Mouse (Mus musculus) cerebellum, adult 9-10 months (tissue): ENCODE measurements at regions not wholly inside any gene's neighbourhood (a gene's known extent, or its start where the extent isn't known, plus 50 kb on each side); places are given as distances from the start of the nearest gene placed in this dataset.
"Not testable (repeated sequence)": the region's sequence is repeated elsewhere in the genome, so short reads cannot be mapped to it uniquely, and the experiment has no call there.

ENCODE experiments used
- DNase-seq: peaks from one replicate; pipeline ENCODE4 v3.0.0; 2022

DNA sequence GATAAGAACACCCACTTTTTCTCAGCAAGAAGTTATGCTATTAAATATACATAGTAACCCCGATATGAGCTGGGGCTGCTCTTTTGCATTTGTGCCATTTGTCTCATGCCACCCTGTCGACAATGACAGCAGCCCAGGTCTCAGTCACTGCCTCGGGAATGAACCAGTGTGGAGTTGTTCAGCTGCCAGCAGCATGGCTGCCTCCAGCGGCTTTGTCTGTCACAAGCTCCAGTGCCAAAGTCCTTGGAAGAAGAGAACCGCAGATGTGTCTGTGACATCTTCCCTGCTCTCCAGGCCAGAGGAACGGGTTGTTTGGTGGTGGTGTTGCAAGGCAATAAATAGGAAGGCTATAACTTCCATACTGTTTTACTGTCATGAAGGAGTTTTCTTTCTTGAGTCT is 130.7 kb downstream of the Cep170 start:
- DNase-seq, result peak; percentile 27

DNA sequence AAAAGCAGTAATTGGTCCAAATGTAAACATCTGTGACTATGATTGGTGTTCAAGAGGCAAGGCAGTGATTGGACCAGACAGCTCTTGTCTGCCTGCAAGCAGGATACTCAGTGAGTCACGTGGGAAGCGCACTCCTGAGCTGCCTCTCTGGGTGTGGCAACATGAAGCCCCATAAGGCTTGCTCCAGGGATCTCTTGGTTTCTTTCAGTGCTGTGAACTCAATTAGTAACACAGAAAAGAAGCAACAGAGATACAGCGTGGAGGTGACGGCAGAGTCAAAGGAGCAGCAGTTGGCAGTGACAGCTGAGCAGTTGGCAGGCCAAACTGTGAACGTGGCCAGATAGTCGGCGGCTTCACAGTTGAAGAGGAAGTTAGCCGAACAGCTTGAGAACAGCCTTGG is 131.9 kb downstream of the Cep170 start:
- peak; percentile 81 for DNase-seq

- DNase-seq, result no peak
These were observed 138.7 kb downstream of the Cep170 start for GRCm38 (mm10) chr1:176675184-176675583.

GRCm38 (mm10) chr1:176671081-176671480 is 142.8 kb downstream of the Cep170 start:
- DNase-seq, result no peak

- DNase-seq, result no peak
These were observed 146.1 kb downstream of the Cep170 start for GRCm38 (mm10) chr1:176667552-176668306.

- no peak for DNase-seq
These were observed 153.6 kb downstream of the Cep170 start for GRCm38 (mm10) chr1:176660286-176660685.

GRCm38 (mm10) chr1:176658639-176659038 is 155.2 kb downstream of the Cep170 start:
- DNase-seq, result no peak

DNA sequence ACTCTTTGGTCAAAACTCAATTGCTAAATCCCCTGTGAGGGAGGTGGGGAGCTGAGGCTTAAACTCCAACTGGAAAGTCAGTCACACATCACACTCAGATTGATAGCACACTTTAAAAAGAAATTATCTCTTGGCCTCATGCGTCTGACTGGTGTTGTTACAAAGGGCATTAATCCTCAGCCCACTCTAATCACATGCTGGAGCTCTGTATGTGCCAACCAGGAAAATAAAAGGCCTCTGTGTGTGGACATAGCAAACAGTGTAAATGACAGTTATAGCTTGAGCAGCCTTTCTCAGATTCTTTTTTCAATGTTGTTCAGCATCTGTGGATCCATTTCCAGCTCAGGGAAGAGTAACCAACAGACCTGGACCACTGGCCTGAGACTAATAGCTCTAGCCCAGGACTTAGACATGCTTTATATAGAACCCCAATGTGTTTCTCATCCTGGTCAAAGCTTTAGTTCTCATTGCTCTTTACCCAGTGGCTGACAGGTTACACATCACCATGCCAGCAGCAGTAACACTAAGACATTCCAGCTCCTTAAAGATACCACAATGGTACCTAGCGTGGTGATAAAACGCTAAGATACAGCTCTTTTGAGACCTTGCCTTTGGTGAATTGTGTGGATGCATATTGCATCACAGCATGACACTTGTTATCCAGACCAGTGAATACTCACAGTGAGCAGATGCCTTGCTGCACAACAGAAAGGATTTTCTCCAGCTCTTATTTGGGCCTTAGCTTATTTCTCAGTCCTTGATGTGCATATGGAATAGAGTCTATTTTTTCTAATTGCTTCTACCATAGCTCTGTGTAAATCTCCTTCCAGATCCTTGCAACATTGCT is 158.2 kb downstream of the Cep170 start:
- DNase-seq, result peak; percentile 69

DNA sequence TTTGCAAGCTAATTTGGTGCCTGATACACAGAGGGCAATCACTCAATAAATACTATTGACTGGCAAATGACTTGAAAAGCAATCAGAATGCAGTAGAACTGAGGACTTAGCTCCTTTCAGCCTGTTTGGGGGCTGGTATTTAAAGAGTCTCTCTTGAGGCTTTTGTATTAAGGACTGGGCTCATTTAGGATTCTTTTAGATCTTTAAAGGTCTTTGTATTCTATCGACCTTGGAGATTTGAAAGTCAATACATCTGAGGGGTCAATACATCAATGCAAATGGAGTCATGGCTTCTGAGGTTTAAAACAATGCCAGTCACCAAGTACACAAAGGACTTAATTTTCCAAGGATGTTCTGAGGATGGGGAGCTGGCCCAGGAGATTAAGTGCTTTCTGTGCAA is 169.6 kb downstream of the Cep170 start:
- DNase-seq, result no peak

DNA sequence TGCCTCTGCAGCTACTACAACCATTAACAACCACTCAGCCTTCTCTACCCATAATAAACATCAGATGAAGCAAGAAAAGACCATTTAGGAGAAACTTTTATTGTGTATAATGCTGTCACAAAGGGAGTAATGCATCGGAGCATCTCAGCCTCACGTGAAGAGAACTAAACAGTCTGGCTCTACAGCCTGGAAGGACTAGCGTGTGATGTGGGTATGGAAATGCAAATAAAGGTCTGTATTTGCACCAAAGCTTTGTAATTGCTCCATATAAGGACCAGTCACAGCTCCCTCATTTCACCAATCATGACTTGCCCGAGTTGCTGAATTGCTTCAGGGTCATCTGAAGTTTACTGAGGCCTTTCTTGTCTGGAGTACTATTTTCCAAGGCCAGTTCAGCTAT is 190.7 kb downstream of the Cep170 start:
- DNase-seq, result no peak

DNA sequence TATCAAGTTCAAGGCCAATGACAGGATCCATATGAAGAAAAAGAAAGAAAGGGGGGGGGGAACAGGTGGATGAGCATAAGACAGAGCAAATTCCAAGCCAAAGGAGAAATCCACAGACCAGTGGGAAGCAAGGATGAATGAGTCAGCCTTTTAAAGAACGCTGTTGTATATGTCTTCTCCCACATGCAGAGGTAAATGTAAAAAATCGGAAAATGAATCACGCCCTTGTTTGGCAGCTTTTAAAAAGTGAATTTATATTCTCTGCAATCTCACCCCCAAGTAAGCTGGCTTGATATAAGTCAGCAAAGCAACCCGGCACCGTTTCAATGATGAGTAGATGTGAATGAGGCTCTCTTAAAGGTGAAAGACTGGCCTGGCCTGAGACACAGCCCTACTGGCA is 191.7 kb downstream of the Cep170 start:
- DNase-seq, result no peak

GRCm38 (mm10) chr1:176621285-176621684 is 192.6 kb downstream of the Cep170 start:
- no peak for DNase-seq

DNA sequence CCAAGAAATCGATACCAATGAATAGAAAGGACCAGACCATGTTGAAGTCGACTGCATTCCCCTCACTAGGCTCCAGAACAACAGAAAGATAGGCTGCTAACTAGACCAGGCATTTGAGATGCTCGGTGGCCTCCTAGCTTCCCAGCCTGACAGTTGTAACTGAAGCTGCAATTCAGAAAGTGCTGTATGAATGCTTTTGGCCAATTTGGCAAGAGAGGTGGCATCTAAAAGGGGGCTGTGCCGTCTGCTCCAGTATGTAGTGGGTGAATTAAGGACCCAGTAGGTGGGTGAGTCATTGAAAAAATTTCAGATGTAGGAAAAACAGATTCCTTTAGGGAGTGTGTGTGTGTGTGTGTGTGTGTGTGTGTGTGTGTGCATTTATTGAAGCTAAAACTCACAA is 195.0 kb downstream of the Cep170 start:
- no peak for DNase-seq

- no peak for DNase-seq
These were observed 198.2 kb downstream of the Cep170 start for GRCm38 (mm10) chr1:176615673-176616072.

DNA sequence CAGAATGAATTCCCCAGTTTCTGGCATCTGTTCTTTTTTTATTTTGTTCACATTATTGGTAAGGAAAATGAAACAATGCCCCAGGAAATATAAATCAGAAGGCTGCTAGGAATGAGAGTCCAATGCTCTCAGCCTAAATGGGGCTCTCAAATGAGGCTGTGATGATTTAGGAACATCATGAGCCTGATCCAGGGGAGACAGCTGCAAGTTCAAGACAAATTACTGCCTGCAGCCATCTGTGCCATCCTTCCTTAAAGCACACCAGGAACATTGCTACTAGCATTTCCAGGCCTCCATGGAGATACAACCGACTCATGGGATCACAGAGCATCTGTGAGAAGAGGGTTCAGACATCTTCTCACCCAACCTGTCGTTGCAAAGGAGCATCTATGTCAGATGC is 219.6 kb downstream of the Cep170 start:
- DNase-seq, result no peak

DNA sequence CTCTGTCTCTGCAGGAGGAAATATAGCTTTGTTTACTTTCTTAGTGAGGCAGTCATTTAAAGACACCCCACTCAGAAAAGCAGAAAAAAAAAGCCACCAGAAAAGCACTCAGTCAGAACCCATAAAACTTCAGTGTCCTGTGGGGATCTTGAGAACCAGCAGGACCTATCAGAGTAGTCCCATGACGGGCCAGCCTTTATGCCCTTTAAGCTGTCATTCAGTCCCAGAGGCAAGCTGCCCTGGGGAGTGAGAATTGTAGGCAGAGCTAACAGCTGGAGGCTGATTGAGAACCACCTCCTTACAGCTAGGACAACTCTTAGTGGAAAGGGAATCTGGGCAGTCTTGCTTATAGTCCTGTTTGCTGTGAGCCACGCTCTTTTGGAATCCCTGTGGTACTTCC is 225.7 kb downstream of the Cep170 start:
- DNase-seq, result no peak

- no peak for DNase-seq
These were observed 240.2 kb downstream of the Cep170 start for GRCm38 (mm10) chr1:176573703-176574102.

GRCm38 (mm10) chr1:176558457-176559415 is 255.1 kb downstream of the Cep170 start:
- DNase-seq, result no peak

DNA sequence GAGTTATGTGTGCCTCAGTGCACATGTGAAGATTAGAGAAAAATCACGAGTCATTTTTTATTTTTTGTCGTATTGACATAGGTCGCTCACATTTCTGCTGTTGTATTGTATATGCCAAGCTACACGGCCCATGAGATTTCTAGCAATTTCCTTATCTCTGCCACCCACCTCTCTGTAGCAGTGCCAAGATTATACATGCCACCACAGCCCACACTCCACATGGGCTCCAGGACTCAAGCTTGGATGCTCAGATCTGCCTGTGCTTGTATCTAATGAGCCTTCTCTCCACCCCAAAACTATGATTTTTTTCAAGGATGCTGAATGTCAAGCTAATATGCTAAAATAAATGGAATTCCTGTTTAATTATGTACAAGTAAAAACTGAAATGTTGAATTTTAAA is 259.3 kb upstream of the Pld5 start:
- no peak for DNase-seq

- no peak for DNase-seq
These were observed 253.9 kb upstream of the Pld5 start for GRCm38 (mm10) chr1:176529037-176529436.

DNA sequence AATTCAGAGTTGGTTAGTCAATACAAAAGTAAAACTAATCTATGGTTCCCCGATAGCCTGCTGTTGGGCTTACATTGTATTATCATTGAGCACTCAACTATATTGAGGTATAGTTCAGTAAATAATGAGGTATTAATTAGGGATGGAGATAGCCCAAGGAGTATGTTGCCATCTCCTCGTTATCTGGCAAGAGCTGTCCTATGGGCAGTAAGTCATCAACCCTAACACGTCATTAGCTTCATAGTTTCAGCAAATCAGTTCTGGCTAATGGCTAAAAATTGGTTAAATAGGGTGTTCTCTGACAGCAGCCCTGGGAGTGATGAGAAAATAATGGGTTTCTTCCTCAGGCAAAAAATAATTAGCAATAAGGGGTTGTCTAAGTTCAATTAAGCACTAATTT is 236.4 kb upstream of the Pld5 start:
- DNase-seq, result no peak

- no peak for DNase-seq
These were observed 230.3 kb upstream of the Pld5 start for GRCm38 (mm10) chr1:176505441-176505840.

DNA sequence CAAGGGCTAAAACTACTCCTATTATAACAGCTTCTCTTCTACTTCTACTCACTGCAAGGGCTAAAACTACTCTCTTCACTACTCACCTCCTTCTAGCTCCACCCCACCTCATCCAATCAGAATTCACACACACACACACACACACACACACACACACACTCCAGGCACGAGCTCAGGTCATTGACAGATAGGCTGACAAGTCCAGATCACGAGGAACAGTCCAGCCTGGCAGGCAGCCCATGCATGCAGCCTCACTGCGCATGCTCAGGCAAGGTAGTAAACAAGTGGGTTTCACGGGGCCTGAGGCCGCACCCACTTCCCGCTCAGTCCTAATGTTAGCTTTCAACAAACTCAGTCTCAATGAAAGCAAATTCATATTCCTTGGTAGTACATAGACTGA is 229.6 kb upstream of the Pld5 start:
- DNase-seq, result not testable (repeated sequence)
